Mouse (Mus musculus): ENCODE results near the gene Magohb.

GRCm38 (mm10) chr6:131276659-131277058 is 16.4 kb downstream of the Magohb start:
- TF ChIP-seq CTCF (IDR thresholded peaks at IDR 0.05; ENCODE audit: extremely low read depth, insufficient read depth, insufficient read length, insufficient replicate concordance) (no peak), POLR2A (IDR thresholded peaks at IDR 0.05; ENCODE audit: low read depth, low read length) (no peak)

All from spleen, adult 2 months (tissue).